Mouse (Mus musculus): ENCODE measurements around the gene Sparcl1.

DNA sequence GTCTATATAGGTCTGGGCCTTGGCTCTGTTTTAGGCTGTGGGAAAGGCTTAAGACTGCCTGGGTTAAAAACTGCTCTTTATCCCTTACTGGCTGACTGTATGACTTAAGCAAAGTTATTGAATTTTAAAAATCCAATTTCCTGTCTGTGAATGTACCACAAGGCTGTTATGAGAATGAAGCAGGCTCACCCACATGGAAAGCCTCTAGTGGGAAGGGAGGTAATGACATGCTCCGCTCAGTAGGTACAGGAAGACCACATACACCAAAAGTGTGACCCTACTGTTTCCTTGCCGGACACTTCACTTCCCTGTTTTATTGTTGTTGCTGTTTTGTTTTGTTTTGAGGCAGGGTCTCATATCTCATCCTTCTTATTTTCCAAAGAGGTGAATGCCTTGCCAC, 27.5 kb upstream of the Sparcl1 start:
- TF ChIP-seq CTCF (IDR thresholded peaks at IDR 0.05; ENCODE audit: borderline replicate concordance, insufficient read depth, low read depth, low read length) (no peak), POLR2A (IDR thresholded peaks at IDR 0.05; ENCODE audit: borderline replicate concordance, insufficient read depth, low read length) (no peak)

All from cerebellum, adult 2 months (tissue).